Mouse (Mus musculus): ENCODE data around the gene Focad. TPM values are rescaled to one million over a fixed set of nuclear protein-coding genes. Genes with fewer than 3 reads are reported as not detected.

Focad gene
- total RNA-seq, 2 experiments from 2014 or later: 19.7 to 26.3 TPM

- no peak for DNase-seq (ENCODE audit: low spot score in 2 of 2)
Measured at GRCm38 (mm10) chr4:88299551-88299950, 205.1 kb downstream of the Focad start.

GRCm38 (mm10) chr4:88300832-88301621 is 206.6 kb downstream of the Focad start:
- no peak for DNase-seq (ENCODE audit: low spot score in 2 of 2)

- DNase-seq (ENCODE audit: low spot score in 2 of 2): no peak
Measured at GRCm38 (mm10) chr4:88302291-88302690, 207.9 kb downstream of the Focad start.

- DNase-seq (ENCODE audit: low spot score in 2 of 2): no peak
Measured at GRCm38 (mm10) chr4:88307691-88308090, 213.3 kb downstream of the Focad start.

GRCm38 (mm10) chr4:88308342-88309116 is 214.1 kb downstream of the Focad start:
- DNase-seq (ENCODE audit: low spot score in 2 of 2): no peak

- DNase-seq (ENCODE audit: low spot score in 2 of 2): peak in 1 of 2 experiments; percentile 28
Measured at GRCm38 (mm10) chr4:88309676-88310075, 215.2 kb downstream of the Focad start.

GRCm38 (mm10) chr4:88314898-88315297 is 220.5 kb downstream of the Focad start:
- no peak for DNase-seq (ENCODE audit: low spot score in 2 of 2)

- no peak for DNase-seq (ENCODE audit: low spot score in 2 of 2)
Measured at GRCm38 (mm10) chr4:88320067-88320466, 225.6 kb downstream of the Focad start.

- no peak for DNase-seq (ENCODE audit: low spot score in 2 of 2)
Measured at GRCm38 (mm10) chr4:88325392-88325791, 231.0 kb downstream of the Focad start.

GRCm38 (mm10) chr4:88334533-88334932 is 240.1 kb downstream of the Focad start:
- no peak for DNase-seq (ENCODE audit: low spot score in 2 of 2)

- DNase-seq (ENCODE audit: low spot score in 2 of 2): no peak
Measured at GRCm38 (mm10) chr4:88336753-88337152, 242.3 kb downstream of the Focad start.

- no peak for DNase-seq (ENCODE audit: low spot score in 2 of 2)
Measured at GRCm38 (mm10) chr4:88337365-88337764, 242.9 kb downstream of the Focad start.

GRCm38 (mm10) chr4:88338130-88338529 is 243.7 kb downstream of the Focad start:
- no peak for DNase-seq (ENCODE audit: low spot score in 2 of 2)

GRCm38 (mm10) chr4:88344468-88344867 is 250.0 kb downstream of the Focad start:
- no peak for DNase-seq (ENCODE audit: low spot score in 2 of 2)

- no peak for DNase-seq (ENCODE audit: low spot score in 2 of 2)
Measured at GRCm38 (mm10) chr4:88345065-88345464, 250.6 kb downstream of the Focad start.

- no peak for DNase-seq (ENCODE audit: low spot score in 2 of 2)
Measured at GRCm38 (mm10) chr4:88345938-88346337, 251.5 kb downstream of the Focad start.

- DNase-seq (ENCODE audit: low spot score in 2 of 2): peak; percentile 40 to 52
Measured at GRCm38 (mm10) chr4:88350910-88351309, 256.5 kb downstream of the Focad start.

- DNase-seq (ENCODE audit: low spot score in 2 of 2): no peak
Measured at GRCm38 (mm10) chr4:88356652-88357051, 262.2 kb downstream of the Focad start.

- DNase-seq (ENCODE audit: low spot score in 2 of 2): no peak
Measured at GRCm38 (mm10) chr4:88357431-88357830, 263.0 kb downstream of the Focad start.

GRCm38 (mm10) chr4:88369951-88370350 is 275.5 kb downstream of the Focad start:
- no peak for DNase-seq (ENCODE audit: low spot score in 2 of 2)

- DNase-seq (ENCODE audit: low spot score in 2 of 2): no peak
Measured at GRCm38 (mm10) chr4:88370819-88371218, 276.4 kb downstream of the Focad start.
